Mouse (Mus musculus) neural tube, embryonic 13.5 days (tissue): ENCODE measurements around the gene Gm20518. TPM values are rescaled to one million over a fixed set of nuclear protein-coding genes. Genes with fewer than 3 reads are reported as not detected.
A peak's percentile ranks its signal among the peaks of the same experiment; 100 is the strongest.

Experiments used
- ATAC-seq: fragments of 200-750 bp; cut with Nextera tagmentation; 2 replicates; pipeline ENCODE4 v1.8.0; 2017; ENCODE audit warnings: low read depth, mild to moderate bottlenecking, moderate TSS enrichment, moderate library complexity
- H3K27ac ChIP-seq: fragments of 300-500 bp; sonication (generic); replicated peaks from 2 replicates; pipeline ENCODE4 v1.5.1; 2015; ENCODE audit warnings: moderate library complexity, mild to moderate bottlenecking, inconsistent platforms
- H3K27me3 ChIP-seq: fragments of 300-500 bp; sonication (generic); 2 replicates; pipeline ENCODE4 v1.6.1; 2015; ENCODE audit warnings: mild to moderate bottlenecking, inconsistent platforms
- H3K36me3 ChIP-seq: fragments of 300-500 bp; sonication (generic); 2 replicates; pipeline ENCODE4 v1.6.1; 2015; ENCODE audit warnings: mild to moderate bottlenecking, inconsistent platforms
- H3K4me1 ChIP-seq: fragments of 300-500 bp; sonication (generic); replicated peaks from 2 replicates; pipeline ENCODE4 v1.6.1; 2015; ENCODE audit warnings: inconsistent platforms
- H3K4me2 ChIP-seq: fragments of 300-500 bp; sonication (generic); 2 replicates; pipeline ENCODE4 v1.6.1; 2015; ENCODE audit warnings: inconsistent platforms, mild to moderate bottlenecking, moderate library complexity
- H3K4me3 ChIP-seq: fragments of 300-500 bp; sonication (generic); 2 replicates; pipeline ENCODE4 v1.5.1; 2015; ENCODE audit warnings: mild to moderate bottlenecking, inconsistent platforms
- H3K9ac ChIP-seq: fragments of 300-500 bp; sonication (generic); 2 replicates; pipeline ENCODE4 v1.6.1; 2015; ENCODE audit warnings: moderate library complexity, mild to moderate bottlenecking, inconsistent platforms
- H3K9me3 ChIP-seq: fragments of 300-500 bp; sonication (generic); 2 replicates; pipeline ENCODE4 v1.6.1; 2016; ENCODE audit warnings: inconsistent platforms
- WGBS: fragments of 180-500 bp; shearing (Covaris S2); methylation state at CpG from one replicate; pipeline ENCODE4 v1.1.7; 2015; 5-methylcytosine and 5-hydroxymethylcytosine counted together
- polyA plus RNA-seq: library from polyadenylated mRNA; unstranded; fragments of >200 nt; fragmentation: Nextera tagmentation; extraction: Ambion mirVana; gene quantifications from 2 replicates; pipeline ENCODE4 v1.2.1, GENCODE M21; 2015

Gene Gm20518
- polyA plus RNA-seq, 1 experiment from 2014 or later = 0.49 TPM

DNA sequence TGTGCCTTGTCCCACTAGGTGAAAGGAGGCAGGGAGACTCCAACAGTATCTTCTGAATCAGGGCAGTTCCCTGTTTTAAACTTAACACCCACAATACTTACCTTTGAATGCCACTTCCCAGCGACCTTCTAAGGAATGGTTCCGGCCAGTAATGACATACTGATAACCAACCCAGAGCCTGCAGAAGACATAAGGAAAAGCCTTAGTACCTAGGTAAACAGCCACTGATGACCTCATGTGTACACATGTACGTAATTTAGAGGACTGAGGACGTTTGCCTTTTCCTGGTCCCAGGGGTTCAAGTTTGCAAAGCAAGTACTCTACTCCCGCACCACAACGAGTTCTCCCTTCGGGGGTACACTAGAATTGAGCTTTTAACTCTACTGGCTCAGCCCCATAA, 34.3 kb downstream of the Gm20518 start:
- 93% methylated on average over 7 of the region's 7 CpGs for WGBS
- Histone ChIP-seq H3K4me2 (no peak overlapping the region), H3K4me3 (no peak overlapping the region), H3K9me3 (no peaks in the 10 kb centered on the region), H3K36me3 (peaks cover 82% of the 10 kb centered on the region), H3K27me3 (no peaks in the 10 kb centered on the region), H3K4me1 (no peaks in the 10 kb centered on the region), H3K9ac (no peak overlapping the region), H3K27ac (no peak overlapping the region)
- no peak for ATAC-seq

DNA sequence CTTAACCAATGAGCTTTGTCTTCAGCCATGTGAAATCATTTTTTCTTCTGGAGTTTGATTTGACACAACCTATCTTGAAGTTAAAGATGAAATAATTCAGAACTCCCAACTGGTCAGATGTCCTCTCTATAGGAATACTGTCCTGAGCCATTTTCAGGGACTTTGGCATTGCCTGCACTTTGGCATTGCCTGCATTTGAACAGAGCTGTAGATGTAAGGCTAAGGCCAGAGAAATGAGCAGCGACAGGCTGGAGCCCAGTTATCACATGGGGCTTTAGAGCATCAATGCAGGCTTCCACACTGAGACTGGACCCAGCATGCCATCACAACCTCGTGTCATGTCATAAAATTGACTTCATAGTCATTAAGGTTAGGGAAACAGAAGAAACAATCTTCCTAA, 38.2 kb downstream of the Gm20518 start:
- Histone ChIP-seq H3K4me2 (no peak overlapping the region), H3K4me3 (no peak overlapping the region), H3K36me3 (peaks cover 89% of the 10 kb centered on the region), H3K9me3 (no peaks in the 10 kb centered on the region), H3K27ac (no peak overlapping the region), H3K4me1 (no peaks in the 10 kb centered on the region), H3K9ac (no peak overlapping the region), H3K27me3 (no peaks in the 10 kb centered on the region)
- ATAC-seq = no peak
- 93% methylated on average over 2 of the region's 2 CpGs for WGBS

DNA sequence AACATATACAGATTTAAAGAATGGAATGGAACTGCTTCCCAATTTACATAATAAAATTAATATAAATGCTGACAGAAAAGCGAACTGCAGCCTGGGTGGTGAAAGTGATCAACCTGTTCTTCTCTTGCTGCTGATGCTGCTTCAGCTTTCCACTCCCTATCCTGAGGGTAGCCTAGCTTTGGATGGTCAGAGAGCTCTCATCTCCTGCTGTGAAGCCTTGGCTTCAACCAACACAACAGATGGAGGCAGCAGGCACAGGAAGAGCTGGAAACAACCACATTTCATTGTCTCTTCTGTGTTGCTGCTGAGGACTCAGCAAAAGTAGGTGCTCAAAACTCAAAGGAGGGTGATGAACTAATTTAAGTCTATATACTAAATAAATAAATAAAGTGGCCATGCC, 39.6 kb downstream of the Gm20518 start:
- ATAC-seq = no peak
- WGBS = 94% methylated on average over 1 of the region's 1 CpGs
- peaks cover 88% of the 10 kb centered on the region for H3K36me3 ChIP-seq
- no peaks in the 10 kb centered on the region for H3K27me3 ChIP-seq
- no peaks in the 10 kb centered on the region for H3K4me1 ChIP-seq
- H3K9ac ChIP-seq = no peak overlapping the region
- no peak overlapping the region for H3K4me3 ChIP-seq
- no peak overlapping the region for H3K4me2 ChIP-seq
- no peaks in the 10 kb centered on the region for H3K9me3 ChIP-seq
- H3K27ac ChIP-seq = no peak overlapping the region

DNA sequence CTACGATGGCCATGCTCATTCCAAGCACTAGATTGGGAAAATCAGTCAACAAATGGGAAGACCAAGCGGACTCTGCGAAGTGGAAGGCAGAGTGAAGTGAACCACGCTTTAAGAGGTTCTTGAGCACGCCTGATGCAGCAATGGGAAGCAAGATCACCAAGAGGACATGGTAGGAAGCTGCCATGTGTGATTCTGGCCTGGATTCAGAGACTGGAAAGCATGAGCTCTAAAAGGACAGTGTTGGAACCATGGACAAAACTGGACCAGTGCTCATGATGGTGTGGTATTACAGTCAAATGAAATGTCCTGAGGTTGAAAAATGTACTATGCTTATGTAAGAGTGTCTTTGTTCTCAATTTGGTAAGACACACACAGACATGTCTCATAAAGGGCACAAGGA, 40.1 kb downstream of the Gm20518 start:
- Histone ChIP-seq H3K4me1 (no peaks in the 10 kb centered on the region), H3K27me3 (no peaks in the 10 kb centered on the region), H3K36me3 (peaks cover 88% of the 10 kb centered on the region)

DNA sequence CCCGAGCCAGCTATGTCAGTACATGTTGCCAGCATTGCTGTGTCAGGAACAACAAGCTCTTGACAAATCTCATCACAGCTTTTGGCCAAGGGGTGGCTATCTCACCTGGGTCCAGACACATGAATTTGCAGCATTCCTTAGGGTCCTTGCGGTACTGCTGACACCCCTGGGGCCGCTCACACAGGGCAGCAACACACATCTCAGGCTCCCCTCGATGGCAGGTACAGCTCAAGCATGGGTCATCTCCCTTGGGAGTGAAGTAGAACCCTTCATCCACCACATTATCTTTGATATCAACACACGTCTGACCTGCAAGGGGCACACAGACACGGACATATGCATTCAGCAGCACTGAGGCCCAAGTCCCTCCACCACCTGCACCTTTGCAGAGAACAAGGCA, 42.0 kb downstream of the Gm20518 start:
- Histone ChIP-seq H3K9ac (0 out of 2 replicates have a peak overlapping the region, but pooled peaks have one; percentile 22), H3K4me3 (no peak overlapping the region), H3K27me3 (no peaks in the 10 kb centered on the region), H3K36me3 (peaks cover 90% of the 10 kb centered on the region), H3K9me3 (no peaks in the 10 kb centered on the region), H3K4me1 (no peaks in the 10 kb centered on the region), H3K4me2 (no peak overlapping the region), H3K27ac (no peak overlapping the region)
- ATAC-seq = peak; percentile 36; the same call in 1 of the 2 replicates
- 89% methylated on average over 6 of the region's 6 CpGs for WGBS

More for the DNA sequence above, 40.1 kb downstream of the Gm20518 start:
- no peak overlapping the region for H3K4me2 ChIP-seq
- 96% methylated on average over 5 of the region's 5 CpGs for WGBS
- ATAC-seq = no peak
- no peak overlapping the region for H3K4me3 ChIP-seq
- no peaks in the 10 kb centered on the region for H3K9me3 ChIP-seq
- no peak overlapping the region for H3K27ac ChIP-seq
- no peak overlapping the region for H3K9ac ChIP-seq

DNA sequence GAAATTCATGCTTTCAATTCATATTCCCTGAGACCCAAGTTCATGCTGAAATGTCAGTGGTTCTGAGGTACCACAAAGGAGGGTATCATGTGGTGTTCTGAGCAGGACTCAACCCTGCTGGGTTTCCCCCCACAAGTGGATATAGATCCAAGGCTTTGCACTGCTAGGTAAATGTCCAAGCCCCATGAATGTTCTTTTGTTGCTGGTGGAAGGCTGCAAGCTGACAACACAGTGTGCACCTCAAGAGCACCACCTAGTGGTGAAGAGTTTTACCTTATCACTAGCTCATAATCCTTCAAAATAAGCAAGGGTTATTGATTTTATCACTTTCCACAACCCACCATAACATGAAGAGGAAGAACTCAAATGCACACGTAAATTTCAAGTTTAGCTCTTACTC, 42.5 kb downstream of the Gm20518 start:
- H3K27me3 ChIP-seq = no peaks in the 10 kb centered on the region
- no peaks in the 10 kb centered on the region for H3K4me1 ChIP-seq
- peak overlapping the region; percentile 39; the same call in 1 of the 2 replicates for H3K27ac ChIP-seq
- WGBS = 33% methylated on average over 1 of the region's 1 CpGs
- H3K9me3 ChIP-seq = no peaks in the 10 kb centered on the region
- H3K4me2 ChIP-seq = no peak overlapping the region
- no peak overlapping the region for H3K4me3 ChIP-seq
- ATAC-seq = peak; percentile 66
- no peak overlapping the region for H3K9ac ChIP-seq
- H3K36me3 ChIP-seq = peaks cover 90% of the 10 kb centered on the region

DNA sequence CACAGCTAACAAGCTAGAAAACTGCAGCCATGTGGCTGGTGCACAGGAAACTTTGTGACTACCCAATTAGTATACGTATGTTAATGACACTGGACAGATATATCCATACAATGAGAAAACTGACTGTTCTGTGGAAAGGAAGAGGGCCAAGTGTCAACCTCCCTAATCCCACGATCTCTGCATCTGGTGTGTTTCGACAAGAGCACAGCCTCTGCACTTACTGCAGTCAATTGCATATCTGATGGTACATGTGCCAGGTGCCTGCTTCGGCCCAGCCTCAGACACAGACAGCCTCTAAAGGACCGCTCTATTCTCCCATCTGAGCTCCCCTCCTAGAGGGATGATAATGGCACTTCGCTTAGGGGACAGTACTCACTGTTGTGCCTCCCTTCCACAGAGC, 43.0 kb downstream of the Gm20518 start:
- WGBS = 96% methylated on average over 6 of the region's 6 CpGs

DNA sequence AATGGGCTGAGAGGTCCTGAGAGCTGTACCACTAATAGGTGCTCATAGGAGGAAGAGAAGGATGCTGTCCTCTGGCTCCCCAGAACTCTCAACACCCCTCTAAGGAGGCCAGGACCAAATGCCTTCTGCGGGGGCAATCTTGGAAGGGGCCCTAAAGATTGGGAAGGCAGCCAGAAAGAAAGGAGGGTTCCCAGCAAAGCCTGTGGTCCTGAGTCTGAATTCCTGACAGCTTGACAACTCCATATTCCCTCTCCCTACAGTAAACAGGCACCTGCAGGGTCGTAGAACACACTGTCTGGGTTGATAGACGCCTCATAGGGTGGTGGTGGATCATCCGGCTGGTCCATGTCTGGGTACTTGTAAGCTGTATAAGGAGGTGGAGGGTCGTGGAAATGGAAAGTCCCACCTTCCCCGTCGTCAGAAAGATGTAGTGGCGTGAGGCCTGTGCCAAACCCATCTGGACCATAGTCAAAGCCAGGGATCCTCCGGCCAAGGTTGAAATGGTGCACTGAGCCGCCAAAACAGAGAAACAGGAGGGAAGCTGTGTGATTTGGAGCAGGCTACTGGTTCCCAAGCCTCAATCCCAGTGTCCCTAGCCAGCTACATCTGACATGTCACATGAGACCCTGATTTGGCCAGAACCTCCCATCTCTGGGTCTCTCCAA, 47.6 kb downstream of the Gm20518 start:
- 93% methylated on average over 10 of the region's 10 CpGs for WGBS
- H3K9ac ChIP-seq = no peak overlapping the region
- no peaks in the 10 kb centered on the region for H3K4me1 ChIP-seq
- peaks cover 86% of the 10 kb centered on the region for H3K36me3 ChIP-seq
- no peak for ATAC-seq
- no peaks in the 10 kb centered on the region for H3K9me3 ChIP-seq
- H3K27me3 ChIP-seq = no peaks in the 10 kb centered on the region
- H3K27ac ChIP-seq = no peak overlapping the region
- no peak overlapping the region for H3K4me2 ChIP-seq
- H3K4me3 ChIP-seq = no peak overlapping the region

More for the DNA sequence above, 43.0 kb downstream of the Gm20518 start:
- H3K4me3 ChIP-seq = no peak overlapping the region
- peak; percentile 49; the same call in 1 of the 2 replicates for ATAC-seq
- no peak overlapping the region for H3K9ac ChIP-seq
- H3K27me3 ChIP-seq = no peaks in the 10 kb centered on the region
- no peak overlapping the region for H3K4me2 ChIP-seq
- no peaks in the 10 kb centered on the region for H3K9me3 ChIP-seq
- H3K36me3 ChIP-seq = peaks cover 90% of the 10 kb centered on the region
- no peaks in the 10 kb centered on the region for H3K4me1 ChIP-seq
- H3K27ac ChIP-seq = peak overlapping the region; percentile 39; the same call in 1 of the 2 replicates

DNA sequence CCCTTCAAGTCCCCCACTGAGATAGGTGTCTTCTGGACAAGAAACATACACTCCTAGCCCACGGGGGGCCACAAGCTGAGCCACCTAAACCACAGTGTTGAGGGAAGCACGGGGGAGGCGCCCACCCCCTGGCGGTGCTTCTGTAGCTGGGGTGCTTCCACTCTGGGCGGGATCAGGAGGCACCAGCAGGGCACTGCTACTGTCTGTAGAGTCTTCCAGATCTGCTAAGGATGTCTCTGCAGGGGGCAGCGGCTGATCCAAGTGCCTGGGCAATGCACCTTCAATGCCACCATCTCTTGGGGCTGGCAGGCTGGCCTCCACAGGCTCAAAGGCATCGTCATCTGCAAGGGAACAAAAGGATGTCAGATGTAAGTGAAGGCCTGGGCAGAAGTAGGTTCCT, 49.0 kb downstream of the Gm20518 start:
- no peak overlapping the region for H3K4me3 ChIP-seq
- no peak overlapping the region for H3K4me2 ChIP-seq
- no peaks in the 10 kb centered on the region for H3K9me3 ChIP-seq
- peaks cover 78% of the 10 kb centered on the region for H3K36me3 ChIP-seq
- H3K27ac ChIP-seq = no peak overlapping the region
- H3K9ac ChIP-seq = no peak overlapping the region
- no peak for ATAC-seq
- WGBS = 94% methylated on average over 7 of the region's 7 CpGs
- H3K27me3 ChIP-seq = peaks cover 6% of the 10 kb centered on the region
- H3K4me1 ChIP-seq = no peaks in the 10 kb centered on the region

DNA sequence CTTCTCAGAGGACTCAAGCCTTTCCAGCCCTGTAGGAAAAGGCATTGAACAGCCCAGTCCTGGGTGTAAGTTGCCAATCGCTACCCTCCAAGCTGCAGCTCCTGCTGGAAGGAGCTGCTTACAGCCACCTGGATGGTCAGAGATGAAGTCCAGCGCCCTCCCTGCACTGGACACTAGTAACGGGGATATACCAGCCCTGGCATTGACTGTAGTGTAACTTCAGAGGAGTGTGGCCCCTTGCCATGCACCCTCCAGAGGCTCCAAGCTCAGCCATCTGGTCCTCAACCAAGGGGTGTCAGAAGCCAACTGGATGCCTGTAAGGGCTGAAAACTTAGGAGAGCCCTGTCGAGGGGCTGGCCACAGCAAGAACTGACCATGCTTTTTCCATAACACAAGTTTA, 51.5 kb downstream of the Gm20518 start:
- H3K4me1 ChIP-seq = peaks cover 9% of the 10 kb centered on the region
- no peak overlapping the region for H3K4me2 ChIP-seq
- H3K9me3 ChIP-seq = no peaks in the 10 kb centered on the region
- peaks cover 54% of the 10 kb centered on the region for H3K36me3 ChIP-seq
- H3K27ac ChIP-seq = no peak overlapping the region
- WGBS = 78% methylated on average over 4 of the region's 4 CpGs
- H3K9ac ChIP-seq = no peak overlapping the region
- no peak overlapping the region for H3K4me3 ChIP-seq
- ATAC-seq = no peak
- peaks cover 31% of the 10 kb centered on the region for H3K27me3 ChIP-seq

DNA sequence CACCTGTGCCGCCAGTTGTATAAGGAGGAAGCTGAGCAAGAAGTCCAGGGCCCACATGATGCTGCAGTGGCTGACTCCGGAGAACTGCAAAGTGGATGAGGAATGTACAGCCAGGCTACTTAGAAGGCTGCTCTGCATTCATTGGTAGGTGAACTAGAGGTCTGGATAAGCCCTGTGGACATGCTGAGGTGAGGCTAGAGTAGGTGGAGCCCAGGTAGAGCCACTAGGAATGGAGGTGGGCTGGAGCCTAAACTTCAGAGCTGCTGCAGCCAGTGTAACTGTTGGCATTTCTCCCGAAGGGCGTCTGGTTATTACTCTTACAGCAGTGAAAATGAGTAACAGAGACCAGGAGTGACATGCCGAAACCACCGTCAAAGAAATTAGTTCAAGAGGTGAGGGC, 53.4 kb downstream of the Gm20518 start, which contains the start of gene Car15:
Gene Car15 (minus strand): TSS at position 314 of the 400 bp plus-strand sequence.
- no peak within 1 kb of the TSS for H3K27ac ChIP-seq
- 82% methylated on average over 6 of the region's 6 CpGs for WGBS
- no peak within 1 kb of the TSS for H3K4me3 ChIP-seq
- no peak within 1 kb of the TSS for H3K4me2 ChIP-seq
- H3K36me3 ChIP-seq = peaks cover 34% of the 10 kb centered on the region
- ATAC-seq = no peak
- no peaks in the 10 kb centered on the region for H3K9me3 ChIP-seq
- no peak within 1 kb of the TSS for H3K9ac ChIP-seq
- H3K27me3 ChIP-seq = peaks cover 49% of the 10 kb centered on the region
- H3K4me1 ChIP-seq = peaks cover 26% of the 10 kb centered on the region

DNA sequence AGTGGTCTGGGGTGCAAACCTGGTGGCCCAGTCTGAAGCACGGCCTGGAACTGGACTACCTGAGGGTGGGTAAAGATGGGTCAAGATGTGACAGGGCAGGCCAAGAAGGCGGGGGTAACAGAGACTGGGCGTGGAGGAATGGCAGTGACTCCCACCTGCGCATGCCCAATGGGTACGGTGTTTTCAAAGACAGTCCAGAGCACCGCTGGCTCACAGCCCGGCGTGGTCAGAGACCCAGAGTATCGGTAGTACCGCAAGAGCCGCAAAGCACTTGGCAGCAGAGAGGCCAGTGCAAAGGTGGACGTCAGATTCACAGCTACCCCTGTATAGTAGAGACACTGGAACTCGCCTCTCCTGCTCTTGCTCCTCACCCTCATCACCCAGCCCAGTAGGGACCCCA, 56.0 kb downstream of the Gm20518 start:
- Histone ChIP-seq H3K27ac (no peak overlapping the region), H3K9ac (0 out of 2 replicates have a peak overlapping the region, but pooled peaks have one; percentile 28), H3K4me3 (no peak overlapping the region), H3K9me3 (no peaks in the 10 kb centered on the region), H3K36me3 (peaks cover 9% of the 10 kb centered on the region), H3K4me1 (peaks cover 37% of the 10 kb centered on the region), H3K4me2 (0 out of 2 replicates have a peak overlapping the region, but pooled peaks have one; percentile 73), H3K27me3 (peaks cover 75% of the 10 kb centered on the region)
- 45% methylated on average over 13 of the region's 13 CpGs for WGBS
- ATAC-seq = 0 out of 2 replicates have a peak, but pooled peaks have one; percentile 6
